8 mouse cellular contexts compared by ENCODE assay signal in the genomic region with DNA sequence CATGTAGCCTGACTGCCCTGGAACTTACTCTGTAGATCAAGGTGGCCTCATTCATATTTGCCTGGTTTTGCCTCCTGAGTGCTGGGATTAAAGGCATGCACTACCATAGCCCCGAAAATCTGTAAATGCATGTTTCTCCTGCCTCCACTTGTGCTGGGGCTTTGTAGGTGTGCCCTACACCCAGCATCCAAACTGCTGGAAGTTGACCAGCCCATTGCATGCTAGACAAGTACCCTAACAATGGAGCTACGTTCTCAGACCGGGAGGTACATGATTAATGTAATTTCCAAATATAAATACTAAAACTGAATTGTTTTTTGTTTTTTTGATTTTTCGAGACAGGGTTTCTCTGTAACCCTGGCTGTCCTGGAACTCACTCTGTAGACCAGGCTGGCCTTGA. TPM values are rescaled to one million over a fixed set of nuclear protein-coding genes. Genes with fewer than 3 reads are reported as not detected.
DNase-seq lines count a peak whose midpoint lies in the region; ATAC-seq and TF ChIP-seq lines count a peak whose summit lies in the region.

No protein-coding gene starts in this region.

- intact Hi-C loops in heart, adult 2 months (cut with DNase I) = no loop called here
- intact Hi-C loops in heart, postnatal 36 days (cut with DNase I) = no loop called here

- no peak for ATAC-seq in G1E (ENCODE audit: extremely low read depth, insufficient number of reproducible peaks, low FRiP score, poor library complexity, severe bottlenecking)
- ATAC-seq in liver, postnatal 0 days = no peak

- peak overlapping the region; percentile 76 for H3K4me2 ChIP-seq in liver, postnatal 0 days (ENCODE audit: low read depth, low read length)

- TF ChIP-seq CTCF in heart, adult 2 months (IDR thresholded peaks at IDR 0.05) = no peak
- no peak for TF ChIP-seq CTCF in G1E (IDR thresholded peaks at IDR 0.05; ENCODE audit: low read depth, low read length)
- TF ChIP-seq CTCF in liver, postnatal 0 days (IDR thresholded peaks at IDR 0.05; ENCODE audit: low read depth) = no peak

- H3K9ac ChIP-seq in heart, adult 2 months (ENCODE audit: low read depth, low read length) = no peak overlapping the region
- H3K9ac ChIP-seq in liver, postnatal 0 days (replicated peaks) = peak overlapping the region; percentile 63

- H3K4me1 ChIP-seq in heart, adult 2 months (ENCODE audit: control insufficient read depth, insufficient read depth, low read length) = peaks cover 4% of the 10 kb centered on the region
- peaks cover 24% of the 10 kb centered on the region for H3K4me1 ChIP-seq in G1E (ENCODE audit: insufficient read depth, low read depth, low read length)
- H3K4me1 ChIP-seq in hindbrain, embryonic 10.5 days (replicated peaks) = peaks cover 33% of the 10 kb centered on the region
- H3K4me1 ChIP-seq in liver, postnatal 0 days (ENCODE audit: insufficient read depth) = peaks cover 22% of the 10 kb centered on the region

- H3K4me3 ChIP-seq in heart, adult 2 months = peak overlapping the region; percentile 89
- peak overlapping the region; percentile 78 for H3K4me3 ChIP-seq in G1E (ENCODE audit: low read depth, low read length)
- H3K4me3 ChIP-seq in hindbrain, embryonic 10.5 days = peak overlapping the region; percentile 65
- peak overlapping the region; percentile 99 for H3K4me3 ChIP-seq in liver, postnatal 0 days (ENCODE audit: low read depth, low read length)

- 11% methylated on average over 4 of the region's 4 CpGs for WGBS in heart, adult 2 months
- 71% methylated on average over 4 of the region's 4 CpGs for WGBS in hindbrain, embryonic 10.5 days
- 32% methylated on average over 4 of the region's 4 CpGs for WGBS in liver, postnatal 0 days (ENCODE audit: insufficient replicate concordance)

- H3K79me2 ChIP-seq in heart, adult 2 months (replicated peaks; ENCODE audit: control insufficient read depth, insufficient read depth, low read length) = 0 out of 2 replicates have a peak, but pooled peaks cover 1% of the 10 kb centered on the region

- peaks cover 37% of the 10 kb centered on the region for H3K36me3 ChIP-seq in heart, adult 2 months (ENCODE audit: control insufficient read depth, insufficient read depth, low read length)
- peaks cover 55% of the 10 kb centered on the region for H3K36me3 ChIP-seq in G1E (replicated peaks)
- peaks cover 53% of the 10 kb centered on the region for H3K36me3 ChIP-seq in hindbrain, embryonic 10.5 days
- H3K36me3 ChIP-seq in liver, postnatal 0 days (replicated peaks; ENCODE audit: insufficient read depth, low read length) = peaks cover 40% of the 10 kb centered on the region

- no peaks in the 10 kb centered on the region for H3K27me3 ChIP-seq in heart, adult 2 months (ENCODE audit: control insufficient read depth, insufficient read depth, low read length)
- no peaks in the 10 kb centered on the region for H3K27me3 ChIP-seq in G1E (ENCODE audit: insufficient read depth, low read length)
- H3K27me3 ChIP-seq in hindbrain, embryonic 10.5 days (ENCODE audit: insufficient read depth, poor library complexity, severe bottlenecking) = no peaks in the 10 kb centered on the region
- H3K27me3 ChIP-seq in liver, postnatal 0 days (ENCODE audit: insufficient read depth, low read length) = no peaks in the 10 kb centered on the region

- no peak for TF ChIP-seq EP300 in heart, adult 2 months (IDR thresholded peaks at IDR 0.05; ENCODE audit: insufficient read depth, low read depth, low read length)
- TF ChIP-seq EP300 in liver, postnatal 0 days (IDR thresholded peaks at IDR 0.05; ENCODE audit: low read depth) = no peak

- H3K9me3 ChIP-seq in G1E (replicated peaks) = no peaks in the 10 kb centered on the region
- H3K9me3 ChIP-seq in hindbrain, embryonic 10.5 days = no peaks in the 10 kb centered on the region
- no peaks in the 10 kb centered on the region for H3K9me3 ChIP-seq in liver, postnatal 0 days (ENCODE audit: low read length)

- no peak for DNase-seq in heart, adult 2 months
- DNase-seq in heart, postnatal 36 days = no peak
- no peak for DNase-seq in G1E (ENCODE audit: low spot score)
- no peak for DNase-seq in hindbrain, embryonic 10.5 days (ENCODE audit: low spot score)
- DNase-seq in liver, postnatal 0 days = no peak
- no peak for DNase-seq in right cerebral cortex, postnatal 14 days
- DNase-seq in c-Kit-positive CD71-positive TER-119-positive erythroid progenitor cells, embryonic 14.5 days (ENCODE audit: low spot score) = no peak
- DNase-seq in urinary bladder, postnatal 25 days (ENCODE audit: low spot score) = no peak

- H3K27ac ChIP-seq in heart, adult 2 months = no peak overlapping the region
- H3K27ac ChIP-seq in hindbrain, embryonic 10.5 days = no peak overlapping the region
- H3K27ac ChIP-seq in liver, postnatal 0 days (ENCODE audit: low read depth) = no peak overlapping the region

- TF ChIP-seq POLR2A in heart, adult 2 months (IDR thresholded peaks at IDR 0.05; ENCODE audit: insufficient read depth, low read depth, low read length) = no peak

RNA-seq across cellular contexts. Expression of gene Zfp207, which starts 2.0 kb away (rescaled TPM):
- total RNA-seq in heart, adult 2 months (2021) = 10 to 100 TPM; 58.3 to 59.9 TPM
- polyA plus RNA-seq in heart, adult 2 months (2012; rRNA removed) = 63.0 and 99.1 TPM in 2 replicates
- total RNA-seq in heart, postnatal 36 days (2021) = 10 to 100 TPM; 64.0 to 74.5 TPM
- total RNA-seq in G1E (2014; fragmentation: Nextera tagmentation) (549 and 561 TPM in 2 replicates), G1E (2017) (343 and 359 TPM in 2 replicates)
- polyA plus RNA-seq in G1E (2012) = 15.2 and 55.8 TPM in 2 replicates
- polyA plus RNA-seq in hindbrain, embryonic 10.5 days (2016; fragmentation: Nextera tagmentation; extraction: Ambion mirVana) = 244 and 296 TPM in 2 replicates
- polyA plus RNA-seq in liver, postnatal 0 days (2015; fragmentation: Nextera tagmentation; extraction: Ambion mirVana) = 68.9 and 71.6 TPM in 2 replicates

RNA-seq across cellular contexts. Expression of gene 5730455P16Rik, which starts 7.2 kb away (rescaled TPM):
- total RNA-seq in heart, adult 2 months (2021) = 10 to 100 TPM; 19.2 to 22.8 TPM
- polyA plus RNA-seq in heart, adult 2 months (2012; rRNA removed) = 4.6 and 10.2 TPM in 2 replicates
- total RNA-seq in heart, postnatal 36 days (2021) = 10 to 100 TPM; 22.0 to 22.8 TPM
- total RNA-seq in G1E (2014; fragmentation: Nextera tagmentation) (14.4 and 18.8 TPM in 2 replicates), G1E (2017) (13.9 and 14.6 TPM in 2 replicates)
- polyA plus RNA-seq in G1E (2012) = 3.5 and 4.3 TPM in 2 replicates
- polyA plus RNA-seq in hindbrain, embryonic 10.5 days (2016; fragmentation: Nextera tagmentation; extraction: Ambion mirVana) = 19.4 and 24.4 TPM in 2 replicates
- 6.2 and 6.6 TPM in 2 replicates for polyA plus RNA-seq in liver, postnatal 0 days (2015; fragmentation: Nextera tagmentation; extraction: Ambion mirVana)

RNA-seq across cellular contexts. Expression of gene Psmd11, which starts 43.4 kb away (rescaled TPM):
- total RNA-seq in heart, adult 2 months (2021) = 100 to 1,000 TPM in 1 of 2 experiments, 10 to 100 TPM in 1; 98.4 to 107 TPM
- 51.3 and 83.3 TPM in 2 replicates for polyA plus RNA-seq in heart, adult 2 months (2012; rRNA removed)
- 100 to 1,000 TPM; 114 to 128 TPM for total RNA-seq in heart, postnatal 36 days (2021)
- 185 and 186 TPM in 2 replicates for total RNA-seq in G1E (2014; fragmentation: Nextera tagmentation)
- total RNA-seq in G1E (2017) = 108 and 109 TPM in 2 replicates
- polyA plus RNA-seq in G1E (2012) = 43.6 and 50.1 TPM in 2 replicates
- 344 and 387 TPM in 2 replicates for polyA plus RNA-seq in hindbrain, embryonic 10.5 days (2016; fragmentation: Nextera tagmentation; extraction: Ambion mirVana)
- 128 and 143 TPM in 2 replicates for polyA plus RNA-seq in liver, postnatal 0 days (2015; fragmentation: Nextera tagmentation; extraction: Ambion mirVana)
